Mouse (Mus musculus): ENCODE measurements at regions not wholly inside any gene's neighbourhood (a gene's known extent, or its start where the extent isn't known, plus 50 kb on each side); places are given as distances from the start of the nearest gene placed in this dataset.

DNA sequence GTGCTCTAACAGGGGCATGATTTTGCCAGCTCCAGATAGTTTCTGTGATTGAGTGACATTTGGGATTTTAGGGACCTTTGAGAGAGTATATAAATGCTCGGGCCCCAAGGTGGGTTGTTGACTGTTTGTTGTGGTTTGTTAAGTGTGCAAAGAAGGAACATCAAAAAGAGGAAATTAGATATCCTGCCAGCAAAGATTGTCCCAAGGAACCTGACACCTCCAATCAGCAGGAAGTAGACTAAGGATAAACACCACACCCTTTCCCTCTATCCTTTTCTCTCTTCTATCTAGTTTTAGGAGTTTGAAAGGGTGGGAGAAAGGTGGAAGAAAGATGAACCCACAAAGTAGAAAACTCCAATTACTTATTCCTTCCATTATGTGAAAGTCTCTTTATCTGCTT, 103.9 kb upstream of the P2ry1 start:
- Histone ChIP-seq H3K27me3 (ENCODE audit: insufficient read depth, low read length) (no peaks in the 10 kb centered on the region), H3K9ac (no peak overlapping the region), H3K27ac (ENCODE audit: low read depth, low read length) (no peak overlapping the region), H3K4me1 (ENCODE audit: insufficient read depth) (no peaks in the 10 kb centered on the region), H3K4me3 (ENCODE audit: low read depth, low read length) (no peak overlapping the region), H3K4me2 (ENCODE audit: low read depth) (no peak overlapping the region), H3K36me3 (ENCODE audit: insufficient read depth) (no peaks in the 10 kb centered on the region), H3K9me3 (ENCODE audit: low read length) (no peaks in the 10 kb centered on the region)
- no peak for TF ChIP-seq CTCF (IDR thresholded peaks at IDR 0.05; ENCODE audit: low read depth)
- no peak for DNase-seq
- no peak for ATAC-seq
- whole genome bisulfite sequencing: 88% methylated on average over 1 of the region's 1 CpGs

DNA sequence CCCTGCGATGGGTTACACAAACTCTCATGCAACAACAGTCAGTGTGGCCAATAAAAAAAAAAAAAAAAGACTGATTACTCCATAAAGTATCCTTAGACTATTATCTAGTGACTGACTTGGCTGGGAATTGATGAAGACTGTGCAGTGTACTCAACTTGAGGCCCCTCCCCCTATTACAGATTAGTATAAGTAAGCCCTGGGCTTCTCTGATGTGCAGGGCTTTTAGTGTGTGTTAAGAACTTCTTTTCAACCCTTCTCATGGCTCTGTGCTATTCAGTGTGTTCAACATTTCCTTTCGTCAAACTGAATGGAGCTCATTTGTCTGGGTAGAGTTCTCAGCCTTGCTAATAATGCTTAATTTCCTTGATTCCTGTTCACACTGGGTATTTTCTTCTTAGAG, 101.0 kb upstream of the P2ry1 start:
- Histone ChIP-seq H3K4me1 (ENCODE audit: insufficient read depth) (no peaks in the 10 kb centered on the region), H3K36me3 (ENCODE audit: insufficient read depth) (no peaks in the 10 kb centered on the region), H3K4me2 (ENCODE audit: low read depth) (no peak overlapping the region), H3K4me3 (ENCODE audit: low read depth, low read length) (no peak overlapping the region), H3K9ac (no peak overlapping the region), H3K27ac (ENCODE audit: low read depth, low read length) (no peak overlapping the region), H3K27me3 (ENCODE audit: insufficient read depth, low read length) (no peaks in the 10 kb centered on the region), H3K9me3 (ENCODE audit: low read length) (no peaks in the 10 kb centered on the region)
- WGBS: 28% methylated on average over 2 of the region's 2 CpGs
- TF ChIP-seq CTCF (IDR thresholded peaks at IDR 0.05; ENCODE audit: low read depth): no peak
- DNase-seq (no peak), ATAC-seq (no peak)

DNA sequence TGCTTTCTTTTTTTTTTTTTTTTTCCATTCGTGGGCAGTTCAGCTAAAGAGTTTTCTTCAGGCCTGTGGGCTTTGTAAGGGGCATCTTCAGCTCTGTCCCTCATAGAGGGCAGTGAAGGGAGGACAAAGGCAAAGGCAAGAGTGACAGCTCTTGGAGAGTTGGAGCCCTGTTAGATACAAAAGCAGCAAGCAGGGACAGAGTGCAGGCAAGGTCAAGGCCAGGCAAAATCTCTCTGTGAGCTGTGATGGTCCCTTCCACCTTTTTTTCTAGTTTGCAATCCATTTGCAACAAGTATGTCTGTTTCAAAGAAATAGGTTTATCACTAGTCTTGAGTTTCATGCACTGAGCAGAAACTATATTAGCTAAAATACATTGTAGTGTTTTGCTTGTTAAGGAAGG, 86.2 kb upstream of the P2ry1 start:
- Histone ChIP-seq H3K36me3 (ENCODE audit: insufficient read depth) (no peaks in the 10 kb centered on the region), H3K27ac (ENCODE audit: low read depth, low read length) (no peak overlapping the region), H3K27me3 (ENCODE audit: insufficient read depth, low read length) (no peaks in the 10 kb centered on the region), H3K9me3 (ENCODE audit: low read length) (no peaks in the 10 kb centered on the region), H3K4me1 (ENCODE audit: insufficient read depth) (no peaks in the 10 kb centered on the region), H3K4me3 (ENCODE audit: low read depth, low read length) (no peak overlapping the region), H3K4me2 (ENCODE audit: low read depth) (no peak overlapping the region), H3K9ac (no peak overlapping the region)
- ATAC-seq (no peak), DNase-seq (no peak)
- WGBS: 3% methylated on average over 1 of the region's 1 CpGs
- TF ChIP-seq CTCF (IDR thresholded peaks at IDR 0.05; ENCODE audit: low read depth): no peak

DNA sequence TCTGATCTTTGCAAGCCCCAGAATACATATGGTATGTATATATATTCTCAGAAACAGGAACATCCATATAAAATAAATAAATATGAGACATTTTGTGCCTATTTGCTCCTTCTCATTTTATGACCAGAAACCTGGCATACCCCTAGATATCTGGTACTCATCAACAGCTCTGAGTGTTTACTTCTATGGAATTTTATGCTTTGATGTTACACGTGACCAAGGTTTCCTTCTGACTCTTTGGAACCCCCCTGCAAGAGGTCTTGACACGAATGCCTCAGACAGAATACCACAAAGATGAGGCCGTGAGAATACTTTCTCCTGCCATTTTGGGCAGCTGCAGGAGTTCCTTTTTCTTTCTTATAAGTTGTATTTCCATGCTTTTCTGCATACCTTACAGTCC, 85.3 kb upstream of the P2ry1 start:
- ATAC-seq (no peak), DNase-seq (no peak)
- WGBS: 58% methylated on average over 3 of the region's 3 CpGs
- no peak overlapping the region for H3K4me3 ChIP-seq (ENCODE audit: low read depth, low read length)
- H3K27ac ChIP-seq (ENCODE audit: low read depth, low read length): no peak overlapping the region
- H3K36me3 ChIP-seq (ENCODE audit: insufficient read depth): no peaks in the 10 kb centered on the region
- no peak overlapping the region for H3K9ac ChIP-seq
- H3K9me3 ChIP-seq (ENCODE audit: low read length): no peaks in the 10 kb centered on the region
- TF ChIP-seq CTCF (IDR thresholded peaks at IDR 0.05; ENCODE audit: low read depth): no peak
- H3K27me3 ChIP-seq (ENCODE audit: insufficient read depth, low read length): no peaks in the 10 kb centered on the region
- H3K4me2 ChIP-seq (ENCODE audit: low read depth): no peak overlapping the region
- H3K4me1 ChIP-seq (ENCODE audit: insufficient read depth): no peaks in the 10 kb centered on the region

DNA sequence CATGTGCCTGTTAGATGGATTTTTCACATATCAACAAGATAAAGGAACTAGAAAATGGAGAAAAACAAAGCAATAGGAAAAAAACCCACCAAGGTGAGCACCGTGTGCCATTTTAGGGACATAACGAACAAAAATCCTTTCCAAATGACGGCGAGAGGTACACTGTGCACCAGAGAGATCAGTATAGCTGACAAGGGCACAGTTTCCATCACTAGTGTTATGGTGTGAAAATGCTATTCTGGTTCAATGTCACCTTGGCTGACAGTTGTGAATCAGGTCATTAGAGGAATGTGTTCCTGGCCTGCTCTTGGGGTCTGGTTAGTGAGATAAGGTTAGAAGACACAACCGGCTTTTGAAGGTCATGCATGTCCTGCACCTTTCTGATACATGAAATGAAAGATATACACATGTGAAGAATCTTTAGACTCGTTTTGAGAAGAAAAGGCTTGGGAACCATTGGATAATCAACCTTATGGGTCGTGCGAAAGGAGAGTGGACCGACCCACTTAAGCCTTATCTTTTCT, 76.5 kb upstream of the P2ry1 start:
- no peak overlapping the region for H3K27ac ChIP-seq (ENCODE audit: low read depth, low read length)
- DNase-seq (no peak), ATAC-seq (no peak)
- no peak overlapping the region for H3K4me3 ChIP-seq (ENCODE audit: low read depth, low read length)
- no peaks in the 10 kb centered on the region for H3K9me3 ChIP-seq (ENCODE audit: low read length)
- 91% methylated on average over 9 of the region's 9 CpGs for WGBS
- TF ChIP-seq CTCF (IDR thresholded peaks at IDR 0.05; ENCODE audit: low read depth): no peak
- H3K36me3 ChIP-seq (ENCODE audit: insufficient read depth): no peaks in the 10 kb centered on the region
- H3K27me3 ChIP-seq (ENCODE audit: insufficient read depth, low read length): no peaks in the 10 kb centered on the region
- H3K4me1 ChIP-seq (ENCODE audit: insufficient read depth): no peaks in the 10 kb centered on the region
- no peak overlapping the region for H3K9ac ChIP-seq
- H3K4me2 ChIP-seq (ENCODE audit: low read depth): no peak overlapping the region

DNA sequence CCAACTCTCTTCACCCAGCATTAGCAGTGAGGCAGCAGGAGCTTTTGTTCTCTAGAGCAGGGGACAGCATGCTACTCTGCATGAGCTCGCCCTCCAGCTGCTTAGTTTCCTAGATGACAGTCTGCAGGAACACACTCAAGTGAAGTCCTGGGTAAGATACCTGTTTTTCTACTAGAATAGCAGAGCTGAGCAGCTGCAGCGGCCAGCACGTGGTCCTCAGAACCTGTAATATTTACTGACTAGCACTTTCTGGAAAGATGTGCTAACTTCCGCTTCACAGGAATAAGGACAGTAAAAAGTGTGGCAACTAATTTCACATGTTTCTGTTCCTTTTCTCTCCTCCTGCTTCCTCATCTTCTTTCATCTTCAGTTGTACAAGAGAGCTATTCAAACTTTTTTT, 73.7 kb upstream of the P2ry1 start:
- no peak for TF ChIP-seq CTCF (IDR thresholded peaks at IDR 0.05; ENCODE audit: low read depth)

DNA sequence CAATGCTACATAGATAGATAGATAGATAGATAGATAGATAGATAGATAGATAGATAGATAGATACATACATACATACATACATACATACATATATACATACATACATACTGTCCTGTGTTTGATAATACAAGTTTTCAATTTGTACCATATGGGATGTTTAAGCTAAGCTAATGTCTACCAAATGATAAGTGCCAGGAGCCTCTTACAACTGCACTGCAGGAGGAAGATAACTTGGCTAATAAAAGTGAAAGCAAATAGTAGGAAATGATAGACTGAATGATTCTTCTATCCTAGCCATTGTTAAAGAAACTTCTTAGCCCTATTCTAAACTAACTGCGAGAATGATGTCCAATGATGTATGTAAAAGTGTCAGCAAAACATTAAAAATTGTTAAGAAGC, 68.1 kb upstream of the P2ry1 start:
- ATAC-seq (no peak), DNase-seq (no peak)
- Histone ChIP-seq H3K27ac (ENCODE audit: low read depth, low read length) (no peak overlapping the region), H3K4me2 (ENCODE audit: low read depth) (no peak overlapping the region), H3K4me3 (ENCODE audit: low read depth, low read length) (no peak overlapping the region), H3K9ac (no peak overlapping the region), H3K9me3 (ENCODE audit: low read length) (no peaks in the 10 kb centered on the region), H3K4me1 (ENCODE audit: insufficient read depth) (no peaks in the 10 kb centered on the region), H3K27me3 (ENCODE audit: insufficient read depth, low read length) (no peaks in the 10 kb centered on the region), H3K36me3 (ENCODE audit: insufficient read depth) (no peaks in the 10 kb centered on the region)
- 84% methylated on average over 1 of the region's 1 CpGs for WGBS
- TF ChIP-seq CTCF (IDR thresholded peaks at IDR 0.05; ENCODE audit: low read depth): no peak

More for the DNA sequence above, 73.7 kb upstream of the P2ry1 start:
- H3K4me1 ChIP-seq (ENCODE audit: insufficient read depth): no peaks in the 10 kb centered on the region
- no peak overlapping the region for H3K4me3 ChIP-seq (ENCODE audit: low read depth, low read length)
- no peaks in the 10 kb centered on the region for H3K9me3 ChIP-seq (ENCODE audit: low read length)
- DNase-seq (no peak), ATAC-seq (no peak)
- H3K27me3 ChIP-seq (ENCODE audit: insufficient read depth, low read length): no peaks in the 10 kb centered on the region
- H3K27ac ChIP-seq (ENCODE audit: low read depth, low read length): no peak overlapping the region
- 36% methylated on average over 4 of the region's 4 CpGs for WGBS
- no peak overlapping the region for H3K4me2 ChIP-seq (ENCODE audit: low read depth)
- H3K9ac ChIP-seq: no peak overlapping the region
- no peaks in the 10 kb centered on the region for H3K36me3 ChIP-seq (ENCODE audit: insufficient read depth)

DNA sequence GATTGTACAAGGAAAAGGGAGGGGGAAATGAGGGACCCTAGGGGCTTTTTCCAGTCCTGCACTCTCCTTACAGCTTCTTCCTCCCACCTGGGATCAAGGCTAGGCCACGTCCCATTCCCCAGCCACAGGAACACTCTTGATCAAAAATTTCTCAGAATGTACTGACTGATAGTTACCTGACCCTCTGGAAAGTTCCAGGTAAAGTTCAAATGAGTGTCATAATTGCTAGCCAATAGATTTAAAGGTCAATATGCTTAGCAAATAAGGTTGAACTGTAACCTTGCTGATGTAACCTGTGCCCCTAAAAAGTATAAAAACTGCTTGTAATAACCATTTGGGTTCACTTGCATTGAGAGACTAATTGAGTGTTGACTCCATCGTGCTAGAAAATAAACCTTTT, 61.1 kb upstream of the P2ry1 start:
- no peak overlapping the region for H3K27ac ChIP-seq (ENCODE audit: low read depth, low read length)
- H3K27me3 ChIP-seq (ENCODE audit: insufficient read depth, low read length): no peaks in the 10 kb centered on the region
- no peak overlapping the region for H3K4me2 ChIP-seq (ENCODE audit: low read depth)
- no peak overlapping the region for H3K4me3 ChIP-seq (ENCODE audit: low read depth, low read length)
- H3K9me3 ChIP-seq (ENCODE audit: low read length): no peaks in the 10 kb centered on the region
- WGBS: 89% methylated on average over 2 of the region's 2 CpGs
- no peak for ATAC-seq
- no peak for TF ChIP-seq CTCF (IDR thresholded peaks at IDR 0.05; ENCODE audit: low read depth)
- DNase-seq: no peak
- no peaks in the 10 kb centered on the region for H3K36me3 ChIP-seq (ENCODE audit: insufficient read depth)
- no peaks in the 10 kb centered on the region for H3K4me1 ChIP-seq (ENCODE audit: insufficient read depth)
- H3K9ac ChIP-seq: no peak overlapping the region

Data from forebrain, postnatal 0 days (tissue).